Mouse (Mus musculus) naive thymus-derived CD4-positive, alpha-beta T cell, adult 2 months (primary cell): ENCODE results near the gene Dtnb.

Experiments
- DNase-seq: peaks from one replicate; pipeline ENCODE4 v3.0.0-alpha.2; 2011; ENCODE audit warnings: low read depth

Dtnb gene

DNA sequence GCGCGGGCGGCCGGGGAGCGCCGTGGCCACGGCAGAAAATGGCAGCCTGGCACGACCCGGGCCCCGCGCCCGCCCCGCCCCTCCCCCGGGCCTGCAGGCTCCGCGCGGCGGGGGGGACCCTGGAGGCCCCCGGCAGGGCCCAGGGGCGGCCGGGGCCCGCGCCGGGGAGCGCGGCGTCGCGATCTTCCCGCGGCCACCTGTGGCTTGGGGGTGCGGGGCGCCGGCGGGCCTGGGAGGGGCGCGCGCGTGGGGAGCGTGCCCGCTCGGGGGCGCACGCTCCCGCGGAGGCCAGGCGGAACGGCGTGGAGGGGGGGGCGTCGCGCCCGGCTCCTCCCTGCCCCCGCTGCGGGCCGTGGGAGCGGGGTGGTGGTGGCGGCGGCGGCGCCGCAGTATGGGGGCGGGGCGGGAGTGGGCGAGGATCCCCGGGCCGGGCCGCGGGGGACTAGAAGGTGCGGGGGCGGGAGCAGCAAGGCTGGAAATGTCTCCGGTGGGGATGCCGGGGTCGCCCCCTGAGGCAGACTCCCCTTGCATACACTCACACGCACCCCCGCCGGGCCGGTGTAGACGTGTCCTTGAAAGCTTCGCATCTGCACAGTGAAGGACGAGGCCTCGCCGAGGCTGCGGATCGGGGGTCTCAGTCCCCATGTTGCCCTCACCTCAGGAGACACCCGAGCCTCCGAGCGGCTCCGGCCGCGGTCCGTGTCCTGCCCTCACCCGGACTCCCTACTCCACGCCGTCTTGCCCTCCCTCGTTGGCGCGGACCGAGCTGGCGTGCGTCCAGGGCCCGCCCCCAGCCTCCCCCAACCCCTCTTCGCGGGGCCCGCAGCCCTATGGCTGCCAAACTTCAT lies 235.6 kb downstream of the Dtnb start:
- DNase-seq = peak; percentile 63

GRCm38 (mm10) chr12:3808396-3808981 lies 236.3 kb downstream of the Dtnb start:
- DNase-seq = peak; percentile 25

- DNase-seq = no peak
Measured at GRCm38 (mm10) chr12:3809520-3810180, 237.5 kb downstream of the Dtnb start.

- DNase-seq = no peak
Measured at GRCm38 (mm10) chr12:3810455-3810854, 238.3 kb downstream of the Dtnb start.

- no peak for DNase-seq
Measured at GRCm38 (mm10) chr12:3811596-3811995, 239.4 kb downstream of the Dtnb start.

DNA sequence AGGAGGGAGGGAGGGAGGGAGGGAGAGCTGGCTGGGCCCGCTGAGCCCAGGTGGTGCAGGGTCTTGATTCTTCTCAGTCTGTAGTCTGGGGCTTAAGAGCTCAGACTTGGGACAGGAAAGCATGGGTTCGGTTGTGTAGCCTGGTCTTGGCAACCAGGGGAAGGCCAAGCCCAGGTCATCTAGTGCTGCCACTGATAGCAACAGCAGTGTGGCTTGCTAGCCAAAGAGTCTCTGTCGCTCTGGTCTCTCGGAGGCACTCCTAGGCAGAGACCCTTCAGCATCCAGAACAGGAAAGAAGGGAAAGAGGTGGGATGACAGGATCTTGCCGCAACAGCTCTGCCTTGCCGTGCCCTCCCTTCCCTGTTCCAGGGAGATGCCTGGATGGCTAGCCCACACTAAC lies 240.1 kb downstream of the Dtnb start:
- DNase-seq = no peak

GRCm38 (mm10) chr12:3813138-3813537 lies 241.0 kb downstream of the Dtnb start:
- no peak for DNase-seq

GRCm38 (mm10) chr12:3815386-3815785 lies 243.2 kb downstream of the Dtnb start:
- no peak for DNase-seq

GRCm38 (mm10) chr12:3817033-3817432 lies 244.9 kb downstream of the Dtnb start:
- no peak for DNase-seq

GRCm38 (mm10) chr12:3817566-3817965 lies 245.4 kb downstream of the Dtnb start:
- DNase-seq = no peak

DNA sequence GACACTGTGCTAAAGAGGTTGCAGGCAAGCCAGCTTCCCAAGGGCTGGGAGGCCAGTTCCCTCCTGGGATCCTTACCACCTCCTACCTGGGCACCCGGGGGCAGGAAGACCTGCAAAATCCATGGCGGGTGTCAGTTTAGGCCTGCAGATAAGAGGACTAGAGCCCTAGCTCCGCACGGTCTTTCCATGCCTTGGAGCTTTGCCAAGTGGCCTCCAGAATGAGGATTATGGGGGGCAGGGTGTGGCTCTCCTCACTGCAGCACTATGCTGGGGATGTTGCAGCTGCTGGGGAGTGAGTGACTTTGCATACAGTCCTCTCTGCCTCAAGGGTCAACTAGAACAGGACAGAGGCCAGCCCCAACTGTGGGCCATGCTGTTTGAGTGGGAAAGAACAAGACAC lies 247.7 kb downstream of the Dtnb start:
- no peak for DNase-seq

DNA sequence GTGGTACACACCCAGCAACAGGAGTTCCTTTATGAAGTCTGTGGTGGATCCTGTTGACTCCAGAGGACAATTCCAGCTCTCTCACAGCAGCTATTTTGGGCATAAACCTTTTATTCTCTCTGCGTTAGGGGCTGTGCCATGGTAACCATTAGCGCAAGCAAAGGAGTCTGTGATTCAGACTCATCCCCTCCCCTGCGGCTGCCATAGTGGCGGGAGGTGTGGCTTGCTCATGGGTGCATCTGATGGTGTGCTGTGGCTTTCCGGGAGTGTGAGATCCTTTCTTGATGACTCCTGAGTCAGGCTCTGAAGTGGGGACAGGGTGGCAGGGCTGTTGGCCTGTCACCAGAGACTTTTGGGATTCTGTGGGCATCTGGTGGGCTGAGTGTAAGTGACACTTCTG lies 251.2 kb downstream of the Dtnb start:
- DNase-seq = peak; percentile 49

- DNase-seq = no peak
Measured at GRCm38 (mm10) chr12:3824906-3825713, 252.9 kb downstream of the Dtnb start.

- DNase-seq = no peak
Measured at GRCm38 (mm10) chr12:3825714-3826080, 253.5 kb downstream of the Dtnb start.

DNA sequence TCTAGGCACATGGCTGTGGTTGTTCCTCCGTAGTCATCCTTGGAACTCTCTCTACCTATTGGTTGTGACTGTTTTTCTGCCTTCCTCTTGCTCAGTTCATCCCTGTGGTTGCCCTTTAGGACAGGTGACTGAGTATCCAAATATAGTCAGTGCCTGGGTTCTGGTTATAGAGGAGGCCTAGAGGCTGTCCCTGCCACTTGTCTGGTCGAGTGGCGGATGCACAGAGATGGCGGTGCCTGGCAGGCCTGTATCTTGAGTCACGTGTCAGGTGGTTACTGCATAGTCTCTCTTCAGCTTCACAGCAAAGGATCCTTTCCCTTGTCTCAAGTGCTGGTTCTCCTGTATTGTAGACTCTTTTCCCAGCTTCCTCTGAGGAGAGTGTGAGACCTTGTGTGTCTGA lies 255.6 kb downstream of the Dtnb start:
- no peak for DNase-seq
